Mouse (Mus musculus): Measurements from ENCODE around the gene Atp6v0a1.

DNA sequence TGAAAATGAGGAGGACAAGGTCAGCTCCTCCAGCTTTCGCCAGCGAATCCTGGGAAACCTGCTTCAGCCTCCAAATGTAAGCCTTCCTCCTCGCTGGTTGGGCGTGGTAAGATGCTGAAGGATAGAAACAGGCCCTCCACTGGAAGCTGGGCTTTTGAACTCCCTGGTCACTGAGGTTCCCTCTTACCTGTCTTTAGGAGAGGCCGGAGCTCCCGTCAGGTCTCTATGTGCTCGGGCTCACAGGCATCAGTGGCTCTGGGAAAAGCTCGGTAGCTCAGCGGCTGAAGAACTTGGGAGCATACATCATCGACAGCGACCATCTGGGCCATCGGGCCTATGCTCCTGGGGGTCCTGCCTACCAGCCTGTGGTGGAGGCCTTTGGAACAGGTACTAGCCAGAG, 75.6 kb downstream of the Atp6v0a1 start:
- TF ChIP-seq POLR2A (IDR thresholded peaks at IDR 0.05; ENCODE audit: insufficient read depth, low read depth, low read length) (no peak), CTCF (IDR thresholded peaks at IDR 0.05) (no peak), EP300 (IDR thresholded peaks at IDR 0.05; ENCODE audit: insufficient read depth, low read depth, low read length) (no peak)
